In genomic region chr2:79086857-79087578, GRCm38 (mm10) we compare ENCODE assay signal across 9 mouse cellular contexts.
DNase-seq lines count a peak whose midpoint lies in the region; ATAC-seq and TF ChIP-seq lines count a peak whose summit lies in the region.
"Had no signal": no experiment of that assay in that cellular context is flagged by ENCODE, and none has a peak within 500 bp of the region (broad histone marks: within the 10 kb centered on the region; RNA-seq: fewer than 3 reads in every experiment).

No protein-coding gene starts in this region.

- no peak overlapping the region for H3K9ac ChIP-seq in embryonic facial prominence, embryonic 15.5 days
- H3K9ac ChIP-seq in liver, embryonic 11.5 days (ENCODE audit: low read depth, low read length): no peak overlapping the region
- no peak overlapping the region for H3K9ac ChIP-seq in stomach, embryonic 15.5 days

- peak overlapping the region; percentile 43 for H3K4me2 ChIP-seq in embryonic facial prominence, embryonic 15.5 days (replicated peaks)
- peak overlapping the region; percentile 41 for H3K4me2 ChIP-seq in liver, embryonic 11.5 days
- peak overlapping the region; percentile 30 for H3K4me2 ChIP-seq in stomach, embryonic 15.5 days

- H3K27me3 ChIP-seq in embryonic facial prominence, embryonic 15.5 days: no peaks in the 10 kb centered on the region
- no peaks in the 10 kb centered on the region for H3K27me3 ChIP-seq in liver, embryonic 11.5 days (replicated peaks; ENCODE audit: control insufficient read depth, insufficient read depth, low read length)
- no peaks in the 10 kb centered on the region for H3K27me3 ChIP-seq in stomach, embryonic 15.5 days (replicated peaks)

- H3K4me1 ChIP-seq in lung, adult 2 months (ENCODE audit: control insufficient read depth, insufficient read depth, low read length): no peaks in the 10 kb centered on the region
- H3K4me1 ChIP-seq in embryonic facial prominence, embryonic 15.5 days: peaks cover 10% of the 10 kb centered on the region; the same call in 1 of the 2 replicates
- H3K4me1 ChIP-seq in liver, embryonic 11.5 days (replicated peaks; ENCODE audit: control insufficient read depth, insufficient read depth, low read length): peaks cover 9% of the 10 kb centered on the region
- H3K4me1 ChIP-seq in stomach, embryonic 15.5 days: no peaks in the 10 kb centered on the region

- ATAC-seq in embryonic facial prominence, embryonic 15.5 days (ENCODE audit: insufficient number of reproducible peaks, low FRiP score, low TSS enrichment, low read depth): no peak
- no peak for ATAC-seq in liver, embryonic 11.5 days (replicated peaks; ENCODE audit: low FRiP score)
- ATAC-seq in stomach, embryonic 15.5 days (ENCODE audit: insufficient read depth, low FRiP score, low read depth): no peak

- peak overlapping the region; percentile 45 for H3K4me3 ChIP-seq in lung, adult 2 months (replicated peaks; ENCODE audit: extremely low read depth, low read depth, low read length)
- H3K4me3 ChIP-seq in embryonic facial prominence, embryonic 15.5 days (replicated peaks): peak overlapping the region; percentile 30
- peak overlapping the region; percentile 20; the same call in 1 of the 2 replicates for H3K4me3 ChIP-seq in liver, embryonic 11.5 days (ENCODE audit: low read depth, low read length)
- H3K4me3 ChIP-seq in stomach, embryonic 15.5 days (replicated peaks): no peak overlapping the region

- intact Hi-C loops in left cerebral cortex, postnatal 14 days (cut with DNase I): no loop called here

- DNase-seq in lung, adult 2 months: no peak
- no peak for DNase-seq in lung, postnatal 14 days
- DNase-seq in liver, embryonic 11.5 days (ENCODE audit: low spot score): no peak
- DNase-seq in layer of hippocampus, adult 9-10 months (ENCODE audit: low spot score): no peak
- no peak for DNase-seq in cerebellum, postnatal 36 days
- no peak for DNase-seq in left cerebral cortex, postnatal 14 days (ENCODE audit: low spot score in 2 of 2)
- DNase-seq: right cerebral cortex, postnatal 25 days had no signal

- WGBS in lung, adult 2 months: 49% methylated on average over 9 of the region's 9 CpGs
- WGBS in embryonic facial prominence, embryonic 15.5 days: 23% methylated on average over 9 of the region's 9 CpGs
- 43% methylated on average over 9 of the region's 9 CpGs for WGBS in liver, embryonic 11.5 days
- 54% methylated on average over 9 of the region's 9 CpGs for WGBS in stomach, embryonic 15.5 days

- TF ChIP-seq POLR2A in lung, adult 2 months (IDR thresholded peaks at IDR 0.05; ENCODE audit: borderline replicate concordance, extremely low read depth, low read depth, low read length): no peak

- TF ChIP-seq CTCF in lung, adult 2 months (IDR thresholded peaks at IDR 0.05; ENCODE audit: insufficient read depth, low read length): no peak

- peak overlapping the region; percentile 40 for H3K27ac ChIP-seq in embryonic facial prominence, embryonic 15.5 days (replicated peaks)
- H3K27ac ChIP-seq in liver, embryonic 11.5 days (ENCODE audit: low read depth, low read length): peak overlapping the region; percentile 19; the same call in 1 of the 2 replicates
- no peak overlapping the region for H3K27ac ChIP-seq in stomach, embryonic 15.5 days

- H3K36me3 ChIP-seq in embryonic facial prominence, embryonic 15.5 days: no peaks in the 10 kb centered on the region
- no peaks in the 10 kb centered on the region for H3K36me3 ChIP-seq in liver, embryonic 11.5 days (ENCODE audit: control insufficient read depth, insufficient read depth, low read length)
- H3K36me3 ChIP-seq in stomach, embryonic 15.5 days: no peaks in the 10 kb centered on the region

- H3K9me3 ChIP-seq in embryonic facial prominence, embryonic 15.5 days (replicated peaks): no peaks in the 10 kb centered on the region
- H3K9me3 ChIP-seq in liver, embryonic 11.5 days (ENCODE audit: control insufficient read depth, low read length): no peaks in the 10 kb centered on the region
- no peaks in the 10 kb centered on the region for H3K9me3 ChIP-seq in stomach, embryonic 15.5 days
